Mouse (Mus musculus): ENCODE results near the gene Hist2h3c2. TPM values are rescaled to one million over a fixed set of nuclear protein-coding genes. Genes with fewer than 3 reads are reported as not detected.

Gene Hist2h3c2
- total and polyA plus RNA-seq, 3 experiments: 1.3 to 1,173 (median 15.3) TPM

DNA sequence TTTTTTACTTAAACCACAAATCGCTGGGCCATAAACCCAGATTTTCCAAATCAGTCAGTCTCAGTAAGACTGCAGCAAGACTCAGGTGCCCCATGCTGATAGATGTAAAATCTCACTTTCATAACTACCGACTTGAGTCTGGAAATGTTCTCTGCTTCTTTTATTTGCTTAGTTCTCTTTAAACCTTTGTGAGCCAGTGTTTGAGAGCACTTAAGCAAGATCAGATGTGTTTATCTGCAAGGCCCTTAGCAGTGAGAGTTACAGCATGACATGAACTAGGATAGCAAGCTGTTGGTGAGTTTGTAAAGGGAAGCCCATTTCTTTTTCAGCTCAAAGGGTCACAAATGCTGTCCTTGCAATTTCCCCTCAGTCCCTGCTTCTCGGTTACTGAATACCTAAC, 18.3 kb upstream of the Hist2h3c2 start (continued):
- peak; percentile 35; the same call in 1 of the 2 replicates for TF ChIP-seq ZNF384 (IDR thresholded peaks at IDR 0.05; ENCODE audit: low read depth, low read length)

DNA sequence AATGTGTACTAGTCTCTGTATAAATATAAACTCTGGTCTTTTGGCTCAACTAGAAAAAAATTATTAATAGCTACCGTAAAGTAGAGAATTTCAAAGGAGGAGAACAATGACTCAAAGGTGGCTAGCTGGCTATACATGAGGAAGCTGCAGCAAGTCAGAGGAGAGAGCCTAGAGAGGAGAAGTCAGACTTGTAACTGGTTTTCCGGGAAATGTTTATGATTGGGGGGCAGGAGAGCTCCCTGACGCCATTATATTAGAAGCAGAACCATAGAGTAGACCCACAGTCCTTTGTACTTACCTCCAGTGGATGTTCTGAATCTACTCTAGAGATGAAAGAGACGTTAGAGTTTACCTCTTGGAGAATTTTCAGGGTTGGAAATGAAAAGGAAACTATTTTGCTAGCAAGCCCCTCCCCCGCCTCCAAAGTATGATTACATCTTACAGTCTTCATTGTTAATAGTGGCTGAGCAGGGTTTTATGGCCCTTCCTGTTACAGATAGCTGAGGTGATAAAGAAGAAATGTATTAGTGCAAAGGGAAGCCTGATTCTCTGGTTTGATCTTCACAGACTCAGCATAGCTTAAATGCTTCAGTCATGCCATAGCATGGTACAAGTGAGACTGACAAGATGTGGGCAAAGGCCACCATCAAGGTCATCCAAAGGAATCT, 17.1 kb upstream of the Hist2h3c2 start:
- no peak overlapping the region for H3K9ac ChIP-seq (ENCODE audit: insufficient read depth, low read depth)
- H3K36me3 ChIP-seq (replicated peaks in 1 of 2; ENCODE audit: control insufficient read depth in 1 of 2, insufficient read depth in 1 of 2, low read length in 1 of 2): no peaks in the 10 kb centered on the region
- no peak for TF ChIP-seq MEF2A (IDR thresholded peaks at IDR 0.05; ENCODE audit: borderline replicate concordance, low read depth, low read length)
- no peak for TF ChIP-seq MAX (IDR thresholded peaks at IDR 0.05; ENCODE audit: low read length)
- no peak for TF ChIP-seq USF1 (IDR thresholded peaks at IDR 0.05; ENCODE audit: low read depth, low read length)
- TF ChIP-seq SMC3 (IDR thresholded peaks at IDR 0.05; ENCODE audit: low read depth, low read length): no peak
- TF ChIP-seq RAD21 (IDR thresholded peaks at IDR 0.05; ENCODE audit: low read depth, low read length): no peak
- TF ChIP-seq MYC (IDR thresholded peaks at IDR 0.05; ENCODE audit: low read depth, low read length): no peak
- no peak for TF ChIP-seq IRF4 (IDR thresholded peaks at IDR 0.05; ENCODE audit: low read depth, low read length)
- no peak for TF ChIP-seq JUN (IDR thresholded peaks at IDR 0.05; ENCODE audit: insufficient read depth, low read depth, low read length)
- no peak for TF ChIP-seq BHLHE40 (IDR thresholded peaks at IDR 0.05; ENCODE audit: low read depth, low read length)
- TF ChIP-seq POLR2A (IDR thresholded peaks at IDR 0.05; ENCODE audit: low read depth, low read length): no peak
- no peak for TF ChIP-seq RCOR1 (conservative IDR thresholded peaks at IDR 0.05; ENCODE audit: low read depth, low read length)
- TF ChIP-seq CHD1 (IDR thresholded peaks at IDR 0.05; ENCODE audit: low read depth, low read length): no peak
- H3K79me2 ChIP-seq (replicated peaks; ENCODE audit: control insufficient read depth, extremely low read depth, insufficient read depth, poor library complexity, severe bottlenecking): no peaks in the 10 kb centered on the region
- dilution Hi-C loops (cut with MboI; ENCODE audit: extremely low pct_ligation_motif_present, extremely low pct_unique_long_range_greater_than_20kb, low sequenced_read_pairs): no loop called here
- no peak overlapping the region for H3K27ac ChIP-seq (ENCODE audit: insufficient read depth, low read depth)
- H3K27me3 ChIP-seq (replicated peaks): no peaks in the 10 kb centered on the region
- in situ Hi-C loops (cut with MboI; ENCODE audit: low pct_ligation_motif_present, low pct_unique_long_range_greater_than_20kb, low sequenced_read_pairs): no loop called here
- no peak for DNase-seq (ENCODE audit: extremely low read depth)
- peaks cover 8 to 32% of the 10 kb centered on the region in 2 experiments for H3K4me1 ChIP-seq (ENCODE audit: control insufficient read depth in 1 of 2, insufficient read depth in 2 of 2)
- no peak overlapping the region for H3K4me2 ChIP-seq (ENCODE audit: insufficient read depth, low read depth, poor library complexity, severe bottlenecking)
- no peak overlapping the region for H3K4me3 ChIP-seq (replicated peaks in 1 of 3; ENCODE audit: low read depth in 2 of 3, low read length in 2 of 3, poor library complexity in 1 of 3)
- no peaks in the 10 kb centered on the region for H3K9me3 ChIP-seq (replicated peaks; ENCODE audit: low read length)

DNA sequence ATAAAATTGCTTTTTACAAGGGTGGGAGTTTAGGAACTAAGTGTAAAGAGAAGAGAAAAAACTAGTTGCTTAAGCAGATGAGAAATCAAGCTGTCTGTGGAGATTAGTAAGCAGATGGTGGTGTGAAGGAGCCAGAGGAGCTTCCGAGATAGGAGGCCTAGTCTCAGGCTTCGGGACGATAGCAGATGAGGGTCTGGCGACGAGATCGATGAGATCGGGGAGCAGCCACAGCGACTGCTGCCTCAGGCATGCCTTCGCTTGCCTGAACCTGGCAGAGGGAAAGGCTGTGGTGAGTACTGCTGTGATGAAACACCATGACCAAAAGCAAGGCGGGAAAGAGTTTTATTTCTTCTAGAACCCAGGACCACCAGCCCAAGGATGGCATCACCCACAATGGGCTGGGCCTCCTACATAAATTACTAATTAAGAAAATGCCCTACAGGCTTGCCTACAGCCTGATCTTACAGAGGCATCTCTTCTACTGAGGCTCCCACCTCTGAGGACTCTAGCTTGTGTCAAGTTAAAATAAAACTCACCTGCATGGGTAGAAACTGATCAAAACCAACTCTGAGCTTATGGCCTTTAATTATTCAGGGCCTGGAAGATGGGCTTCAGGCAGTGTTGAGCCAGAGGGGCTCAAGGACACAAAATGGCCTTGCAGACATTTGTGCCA, 15.9 kb upstream of the Hist2h3c2 start:
- peak overlapping the region; percentile 22 for H3K9ac ChIP-seq (ENCODE audit: insufficient read depth, low read depth)
- no peaks in the 10 kb centered on the region for H3K27me3 ChIP-seq (replicated peaks)
- H3K4me1 ChIP-seq (ENCODE audit: control insufficient read depth in 1 of 2, insufficient read depth in 2 of 2): peaks cover 8 to 32% of the 10 kb centered on the region in 2 experiments
- H3K9me3 ChIP-seq (replicated peaks; ENCODE audit: low read length): no peaks in the 10 kb centered on the region
- H3K4me3 ChIP-seq (replicated peaks in 1 of 3; ENCODE audit: low read depth in 2 of 3, low read length in 2 of 3, poor library complexity in 1 of 3): no peak overlapping the region
- TF ChIP-seq MXI1 (IDR thresholded peaks at IDR 0.05; ENCODE audit: low read depth, low read length): no peak; the same call in 1 of the 2 replicates
- no peak for TF ChIP-seq KAT2A (IDR thresholded peaks at IDR 0.05; ENCODE audit: insufficient replicate concordance, low read length)
- no peak for TF ChIP-seq SMC3 (IDR thresholded peaks at IDR 0.05; ENCODE audit: low read depth, low read length)
- TF ChIP-seq CHD1 (IDR thresholded peaks at IDR 0.05; ENCODE audit: low read depth, low read length): peak; percentile 96
- peak; percentile 59 for TF ChIP-seq ELF1 (IDR thresholded peaks at IDR 0.05; ENCODE audit: low read depth, low read length)
- peak; percentile 43; the same call in 1 of the 2 replicates for TF ChIP-seq TCF12 (IDR thresholded peaks at IDR 0.05; ENCODE audit: low read depth, low read length)
- no peak for TF ChIP-seq PAX5 (IDR thresholded peaks at IDR 0.05; ENCODE audit: low read length)
- no peak for TF ChIP-seq MAFK (IDR thresholded peaks at IDR 0.05; ENCODE audit: insufficient replicate concordance, low read length)
- peak; percentile 51; the same call in 1 of the 2 replicates for TF ChIP-seq POLR2A (IDR thresholded peaks at IDR 0.05; ENCODE audit: low read depth, low read length)
- 0 out of 2 replicates have a peak, but pooled peaks have one; percentile 25 for TF ChIP-seq TBP (conservative IDR thresholded peaks at IDR 0.05; ENCODE audit: low read depth, low read length)
- no peak for TF ChIP-seq E2F4 (IDR thresholded peaks at IDR 0.05; ENCODE audit: insufficient replicate concordance, low read depth, low read length)
- peak; percentile 73 for TF ChIP-seq HCFC1 (IDR thresholded peaks at IDR 0.05; ENCODE audit: low read depth, low read length)
- in situ Hi-C loops (cut with MboI; ENCODE audit: low pct_ligation_motif_present, low pct_unique_long_range_greater_than_20kb, low sequenced_read_pairs) (no loop called here), dilution Hi-C loops (cut with MboI; ENCODE audit: extremely low pct_ligation_motif_present, extremely low pct_unique_long_range_greater_than_20kb, low sequenced_read_pairs) (no loop called here)
- no peak overlapping the region for H3K4me2 ChIP-seq (ENCODE audit: insufficient read depth, low read depth, poor library complexity, severe bottlenecking)
- no peaks in the 10 kb centered on the region for H3K36me3 ChIP-seq (replicated peaks in 1 of 2; ENCODE audit: control insufficient read depth in 1 of 2, insufficient read depth in 1 of 2, low read length in 1 of 2)
- H3K79me2 ChIP-seq (replicated peaks; ENCODE audit: control insufficient read depth, extremely low read depth, insufficient read depth, poor library complexity, severe bottlenecking): no peaks in the 10 kb centered on the region
- DNase-seq (ENCODE audit: extremely low read depth): no peak
- H3K27ac ChIP-seq (ENCODE audit: insufficient read depth, low read depth): peak overlapping the region; percentile 53
